Mouse (Mus musculus) bone marrow, adult 2 months (tissue): ENCODE measurements at regions not wholly inside any gene's neighbourhood (a gene's known extent, or its start where the extent isn't known, plus 50 kb on each side); places are given as distances from the start of the nearest gene placed in this dataset.

Experiments used
- H3K27ac ChIP-seq: fragments of 200-500 bp; 2 replicates; pipeline ENCODE4 v1.5.1; 2012; ENCODE audit warnings: low read depth, mild to moderate bottlenecking, control low read depth, inconsistent platforms, low read length; ENCODE audit not compliant: control insufficient read depth, poor library complexity, insufficient read depth
- H3K4me1 ChIP-seq: fragments of 200-500 bp; 2 replicates; pipeline ENCODE4 v1.6.1; 2011; ENCODE audit warnings: low read length; ENCODE audit not compliant: control insufficient read depth, insufficient read depth
- H3K4me3 ChIP-seq: fragments of 200-500 bp; replicated peaks from 2 replicates; pipeline ENCODE3; 2011; ENCODE audit warnings: mild to moderate bottlenecking, low read depth, low read length, control low read depth; ENCODE audit not compliant: control insufficient read depth
- CTCF ChIP-seq: fragments of 200-500 bp; IDR thresholded peaks from 2 replicates; pipeline ENCODE4 v1.5.1; 2011; ENCODE audit warnings: low read length, control low read depth; ENCODE audit not compliant: control insufficient read depth, insufficient read depth
- POLR2A ChIP-seq: fragments of 200-500 bp; IDR thresholded peaks from 2 replicates; pipeline ENCODE4 v1.6.1; 2011; ENCODE audit warnings: low read depth, mild to moderate bottlenecking, control low read depth, low read length, borderline replicate concordance; ENCODE audit not compliant: control insufficient read depth
- WGBS: fragments of 180-500 bp; shearing (Covaris S2); methylation state at CpG from one replicate; pipeline ENCODE4 v1.1.7; 2018; 5-methylcytosine and 5-hydroxymethylcytosine counted together

- no peak overlapping the region for H3K27ac ChIP-seq
- TF ChIP-seq CTCF (no peak), POLR2A (no peak)
- no peaks in the 10 kb centered on the region for H3K4me1 ChIP-seq
- 44% methylated on average over 4 of the region's 4 CpGs for WGBS
- no peak overlapping the region for H3K4me3 ChIP-seq
Observed at GRCm38 (mm10) chr9:83283662-83284061, 137.2 kb upstream of the Hmgn3 start.

DNA sequence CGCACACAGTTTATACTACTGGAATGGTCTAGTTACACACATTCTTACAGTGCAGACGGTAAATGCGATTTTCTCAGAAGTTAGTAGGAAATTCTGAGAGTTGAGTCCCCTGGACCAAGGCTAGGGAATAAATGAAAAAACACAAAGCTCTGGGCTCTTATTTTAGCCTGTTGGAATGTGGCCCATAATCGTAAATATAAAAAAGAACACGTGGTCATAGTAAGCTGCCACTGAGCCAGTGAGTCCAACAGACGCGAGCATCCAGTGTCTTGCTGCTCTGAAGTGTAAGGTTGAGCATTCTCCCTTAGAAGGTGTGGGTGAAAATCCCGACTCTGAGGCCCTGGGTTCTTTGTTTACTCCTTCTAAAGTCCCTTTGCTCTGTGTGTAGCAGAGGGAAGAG, 136.8 kb upstream of the Hmgn3 start:
- TF ChIP-seq CTCF = no peak
- no peak for TF ChIP-seq POLR2A
- Histone ChIP-seq H3K4me1 (no peaks in the 10 kb centered on the region), H3K27ac (no peak overlapping the region), H3K4me3 (no peak overlapping the region)
- 57% methylated on average over 8 of the region's 8 CpGs for WGBS

DNA sequence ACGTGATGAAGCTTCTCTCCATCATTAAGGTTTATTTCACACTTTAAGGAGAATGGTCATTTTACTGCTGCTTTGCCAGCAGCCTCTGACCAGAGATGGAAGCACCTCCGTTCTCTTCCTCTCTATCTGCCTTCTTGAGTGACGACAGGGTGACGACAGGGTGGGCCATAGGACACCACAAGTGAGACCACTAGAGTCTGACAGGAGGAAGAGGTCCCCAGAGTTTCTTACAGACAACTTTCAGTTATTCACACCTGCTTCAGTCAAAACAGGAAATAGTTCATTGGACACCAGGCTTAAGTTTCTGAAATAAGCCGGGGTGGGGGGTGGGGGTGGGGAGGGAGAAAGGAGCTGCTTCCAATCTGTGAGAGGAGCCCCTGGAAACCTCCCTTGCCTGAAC, 131.3 kb upstream of the Hmgn3 start:
- WGBS = 17% methylated on average over 5 of the region's 5 CpGs
- no peak overlapping the region for H3K4me3 ChIP-seq
- H3K27ac ChIP-seq = peak overlapping the region; percentile 84
- H3K4me1 ChIP-seq = no peaks in the 10 kb centered on the region; the same call in none of the 2 replicates
- TF ChIP-seq CTCF = peak; percentile 6; the same call in 1 of the 2 replicates
- no peak for TF ChIP-seq POLR2A

DNA sequence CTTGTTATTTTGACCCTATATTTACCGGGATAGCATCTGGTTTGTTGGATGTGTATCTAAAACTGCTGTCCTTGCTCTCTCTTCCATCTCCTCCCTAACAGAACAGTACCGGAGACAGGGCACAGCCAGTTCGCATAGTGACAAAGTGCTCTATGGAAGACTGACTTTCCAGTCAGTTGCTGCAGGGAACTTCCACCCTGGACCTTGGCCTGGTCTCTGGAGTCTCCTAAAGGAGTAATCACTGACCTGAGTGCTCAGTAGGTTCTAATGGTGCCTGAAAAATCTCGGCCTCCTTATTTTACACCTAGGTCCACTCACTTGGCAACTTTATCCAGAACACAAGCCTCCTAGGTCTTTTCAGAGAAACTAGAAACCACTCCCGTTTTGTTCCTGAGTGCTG, 130.9 kb upstream of the Hmgn3 start:
- no peaks in the 10 kb centered on the region; the same call in none of the 2 replicates for H3K4me1 ChIP-seq
- 73% methylated on average over 5 of the region's 5 CpGs for WGBS
- no peak overlapping the region for H3K4me3 ChIP-seq
- H3K27ac ChIP-seq = peak overlapping the region; percentile 84
- TF ChIP-seq POLR2A (no peak), CTCF (no peak)

DNA sequence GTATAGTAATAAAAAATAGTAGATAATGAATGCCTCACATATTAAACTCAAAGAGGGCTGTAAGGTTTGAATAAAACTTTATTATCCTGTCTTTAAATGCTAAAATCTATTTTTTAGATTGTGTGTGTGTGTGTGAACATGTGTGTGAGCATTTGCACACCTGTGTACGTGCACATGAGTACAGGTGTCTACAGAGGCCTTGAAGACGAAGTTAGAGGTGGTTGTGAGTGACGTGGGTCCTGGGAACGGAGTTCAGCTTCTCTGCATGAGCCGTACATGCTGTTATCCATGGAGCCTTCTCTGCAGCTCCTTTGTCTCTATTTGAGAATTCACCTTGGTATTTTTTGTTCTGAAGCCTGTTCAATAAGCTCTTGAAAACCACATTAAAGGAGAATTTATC, 129.8 kb upstream of the Hmgn3 start:
- WGBS = 83% methylated on average over 5 of the region's 5 CpGs
- TF ChIP-seq POLR2A (no peak), CTCF (no peak)
- Histone ChIP-seq H3K4me3 (no peak overlapping the region), H3K27ac (no peak overlapping the region), H3K4me1 (no peaks in the 10 kb centered on the region; the same call in none of the 2 replicates)

- Histone ChIP-seq H3K4me3 (no peak overlapping the region), H3K4me1 (no peaks in the 10 kb centered on the region; the same call in none of the 2 replicates), H3K27ac (no peak overlapping the region)
- WGBS = 83% methylated on average over 9 of the region's 9 CpGs
- TF ChIP-seq POLR2A (no peak), CTCF (no peak)
Observed at GRCm38 (mm10) chr9:83273361-83273975, 127.0 kb upstream of the Hmgn3 start.

DNA sequence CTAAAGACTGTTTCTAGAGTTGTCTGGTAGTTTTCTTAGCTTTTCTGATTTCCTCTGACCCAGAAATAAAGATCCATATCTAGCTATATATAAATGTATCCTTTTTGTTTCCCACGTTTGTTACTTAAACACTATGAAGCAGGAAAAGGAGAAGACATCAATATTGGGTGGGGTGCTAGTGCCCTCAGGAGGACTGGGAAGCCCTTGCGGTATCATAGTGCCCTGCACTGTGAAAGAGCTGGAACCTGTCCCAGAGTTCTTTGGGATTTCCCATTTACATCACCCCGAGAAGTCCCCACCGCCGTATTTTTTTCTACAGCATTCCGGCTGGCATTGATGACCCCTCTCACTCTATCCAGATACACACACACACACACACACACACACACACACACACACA, 119.3 kb upstream of the Hmgn3 start:
- Histone ChIP-seq H3K4me1 (no peaks in the 10 kb centered on the region), H3K4me3 (no peak overlapping the region), H3K27ac (no peak overlapping the region)
- 75% methylated on average over 6 of the region's 6 CpGs for WGBS
- TF ChIP-seq POLR2A = no peak
- no peak for TF ChIP-seq CTCF

- Histone ChIP-seq H3K4me1 (no peaks in the 10 kb centered on the region), H3K27ac (no peak overlapping the region), H3K4me3 (no peak overlapping the region)
- TF ChIP-seq CTCF (no peak), POLR2A (no peak)
- WGBS = 85% methylated on average over 5 of the region's 5 CpGs
Observed at GRCm38 (mm10) chr9:83259511-83259910, 113.0 kb upstream of the Hmgn3 start.

DNA sequence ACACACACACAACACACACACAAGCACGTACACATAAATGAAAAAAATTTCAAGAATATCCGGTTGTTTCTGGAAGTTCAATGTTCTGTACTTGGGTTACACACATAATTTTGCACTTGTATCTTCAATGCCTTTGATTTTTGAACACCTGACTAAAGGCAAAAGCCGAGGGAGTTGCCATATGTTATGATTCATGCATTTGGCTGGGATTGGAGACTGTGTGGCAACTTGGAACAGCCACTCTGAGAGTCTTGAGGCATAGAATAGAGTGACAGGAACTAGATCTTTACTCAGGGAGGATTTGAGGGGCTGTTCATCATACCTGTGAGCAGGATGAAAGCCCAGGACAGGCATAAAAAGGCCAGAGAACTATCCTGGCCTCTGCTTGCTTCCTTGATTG, 112.5 kb upstream of the Hmgn3 start:
- 78% methylated on average over 3 of the region's 3 CpGs for WGBS
- Histone ChIP-seq H3K4me1 (no peaks in the 10 kb centered on the region), H3K27ac (no peak overlapping the region), H3K4me3 (no peak overlapping the region)
- TF ChIP-seq CTCF (no peak), POLR2A (no peak)
